Mouse (Mus musculus) forebrain, embryonic 14.5 days (tissue): ENCODE results near the gene Rnf31. TPM values are rescaled to one million over a fixed set of nuclear protein-coding genes. Genes with fewer than 3 reads are reported as not detected.

Experiments used
- ATAC-seq: fragments of 200-750 bp; cut with Nextera tagmentation; 2 replicates; pipeline ENCODE4 v1.8.0; 2017; ENCODE audit warnings: mild to moderate bottlenecking, moderate library complexity
- DNase-seq: peaks from one replicate; pipeline ENCODE4 v3.0.0-alpha.2; 2015; ENCODE audit warnings: low spot score
- H3K27ac ChIP-seq: fragments of 300-500 bp; sonication (generic); 2 replicates; pipeline ENCODE4 v1.5.1; 2014; ENCODE audit warnings: low read depth, mild to moderate bottlenecking, control low read depth, low read length, moderate library complexity
- H3K27me3 ChIP-seq: fragments of 300-500 bp; sonication (generic); replicated peaks from 2 replicates; pipeline ENCODE4 v1.6.1; 2014; ENCODE audit warnings: low read length, control low read depth, mixed read lengths; ENCODE audit not compliant: control insufficient read depth, insufficient read depth
- H3K36me3 ChIP-seq: fragments of 300-500 bp; sonication (generic); 2 replicates; pipeline ENCODE4 v1.6.1; 2014; ENCODE audit warnings: low read length, control low read depth; ENCODE audit not compliant: control insufficient read depth, insufficient read depth
- H3K4me1 ChIP-seq: fragments of 300-500 bp; sonication (generic); 2 replicates; pipeline ENCODE4 v1.6.1; 2014; ENCODE audit warnings: antibody characterized with exemption, low read length, control low read depth; ENCODE audit not compliant: control insufficient read depth, insufficient read depth
- H3K4me2 ChIP-seq: fragments of 300-500 bp; sonication (generic); 2 replicates; pipeline ENCODE4 v1.6.1; 2014; ENCODE audit warnings: mild to moderate bottlenecking, control low read depth, low read length
- H3K4me3 ChIP-seq: fragments of 300-500 bp; sonication (generic); 2 replicates; pipeline ENCODE4 v1.5.1; 2014; ENCODE audit warnings: low read depth, low read length, control low read depth
- H3K9ac ChIP-seq: fragments of 300-500 bp; sonication (generic); 2 replicates; pipeline ENCODE4 v1.6.1; 2014; ENCODE audit warnings: mild to moderate bottlenecking, low read length, control low read depth, moderate library complexity
- H3K9me3 ChIP-seq: fragments of 300-500 bp; sonication (generic); replicated peaks from 2 replicates; pipeline ENCODE4 v1.6.1; 2016; ENCODE audit warnings: low read length, control low read depth, mixed read lengths; ENCODE audit not compliant: control insufficient read depth
- WGBS: fragments of 180-500 bp; shearing (Covaris S2); extraction: QIAGEN DNeasy Blood & Tissue Kit; methylation state at CpG from one replicate; pipeline ENCODE4 v1.1.7; 2014; 5-methylcytosine and 5-hydroxymethylcytosine counted together
- polyA plus RNA-seq: library from polyadenylated mRNA; unstranded; fragments of >200 nt; fragmentation: Nextera tagmentation; extraction: Ambion mirVana; gene quantifications from 2 replicates; pipeline ENCODE4 v1.2.1, GENCODE M21; 2014

Gene Rnf31
- polyA plus RNA-seq, 1 experiment from 2014 or later = 11.0 TPM

- Histone ChIP-seq H3K9ac (peak within 1 kb of the TSS; percentile 94), H3K27me3 (no peaks in the 10 kb centered on the region), H3K4me1 (peaks cover 17% of the 10 kb centered on the region), H3K27ac (peak within 1 kb of the TSS; percentile 95), H3K9me3 (no peaks in the 10 kb centered on the region), H3K36me3 (peaks cover 45% of the 10 kb centered on the region), H3K4me2 (peak within 1 kb of the TSS; percentile 81), H3K4me3 (peak within 1 kb of the TSS; percentile 91)
- WGBS = under 1% methylated on average over 85 of the region's 89 CpGs
- ATAC-seq (peak; percentile 92), DNase-seq (peak; percentile 85)
These were observed 51.8 kb downstream of the Rnf31 start, which contains the start of gene Tm9sf1 for GRCm38 (mm10) chr14:55643060-55643907. Gene Tm9sf1 (minus strand): TSS chr14:55643806.

GRCm38 (mm10) chr14:55644261-55644888 is 52.9 kb downstream of the Rnf31 start:
- ATAC-seq = no peak
- Histone ChIP-seq H3K9ac (peak overlapping the region; percentile 94), H3K4me3 (peak overlapping the region; percentile 91), H3K4me1 (peaks cover 17% of the 10 kb centered on the region), H3K27me3 (no peaks in the 10 kb centered on the region), H3K27ac (no peak overlapping the region), H3K4me2 (peak overlapping the region; percentile 81), H3K9me3 (no peaks in the 10 kb centered on the region), H3K36me3 (peaks cover 34% of the 10 kb centered on the region)
- DNase-seq = no peak
- 31% methylated on average over 17 of the region's 17 CpGs for WGBS

DNA sequence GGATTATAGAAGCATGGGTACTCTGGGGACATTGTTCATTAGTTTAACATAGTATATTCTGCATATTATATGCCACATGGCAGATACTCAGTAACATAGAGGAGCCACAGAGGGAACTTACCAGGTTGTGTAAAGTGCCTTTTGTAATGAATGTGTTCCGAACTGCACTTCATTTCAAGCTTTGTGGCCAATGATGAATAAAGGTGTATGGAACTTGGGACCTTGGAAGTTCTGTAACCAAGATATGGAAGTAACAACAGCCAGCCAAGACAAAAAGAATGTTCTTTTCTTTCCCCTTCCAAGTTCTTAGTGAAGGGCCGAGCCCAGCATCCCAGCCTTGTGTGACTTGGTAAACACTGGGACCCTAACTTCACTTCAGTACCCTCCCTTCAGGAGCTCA is 58.4 kb downstream of the Rnf31 start, which contains the start of gene Tssk4:
Tssk4 (plus strand) TSS at position 301 of the 400 bp plus-strand sequence.
- H3K4me2 ChIP-seq = no peak within 1 kb of the TSS
- H3K4me1 ChIP-seq = peaks cover 1% of the 10 kb centered on the region
- no peaks in the 10 kb centered on the region for H3K9me3 ChIP-seq
- no peak within 1 kb of the TSS for H3K27ac ChIP-seq
- H3K9ac ChIP-seq = no peak within 1 kb of the TSS
- H3K4me3 ChIP-seq = no peak within 1 kb of the TSS
- WGBS = 98% methylated on average over 2 of the region's 2 CpGs
- ATAC-seq (no peak), DNase-seq (no peak)
- no peaks in the 10 kb centered on the region for H3K27me3 ChIP-seq
- peaks cover 10% of the 10 kb centered on the region; the same call in 1 of the 2 replicates for H3K36me3 ChIP-seq

DNA sequence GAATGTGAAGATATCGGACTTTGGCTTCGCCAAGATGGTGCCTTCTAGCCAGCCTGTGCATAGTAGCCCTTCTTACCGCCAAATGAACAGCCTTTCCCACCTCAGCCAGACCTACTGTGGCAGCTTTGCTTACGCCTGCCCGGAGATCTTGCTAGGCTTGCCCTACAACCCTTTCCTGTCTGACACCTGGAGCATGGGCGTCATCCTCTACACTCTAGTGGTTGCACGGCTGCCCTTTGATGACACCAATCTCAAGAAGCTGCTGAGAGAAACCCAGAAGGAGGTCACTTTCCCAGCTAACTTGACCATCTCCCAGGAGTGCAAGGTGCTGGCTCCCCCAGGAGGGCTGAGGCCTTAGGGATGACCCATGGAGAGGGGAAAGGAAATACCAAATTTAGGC is 60.0 kb downstream of the Rnf31 start:
- no peaks in the 10 kb centered on the region for H3K9me3 ChIP-seq
- H3K4me3 ChIP-seq = no peak overlapping the region
- H3K36me3 ChIP-seq = peaks cover 5% of the 10 kb centered on the region; the same call in 1 of the 2 replicates
- H3K27ac ChIP-seq = no peak overlapping the region
- DNase-seq (no peak), ATAC-seq (no peak)
- no peaks in the 10 kb centered on the region for H3K27me3 ChIP-seq
- H3K4me1 ChIP-seq = no peaks in the 10 kb centered on the region
- H3K4me2 ChIP-seq = no peak overlapping the region
- H3K9ac ChIP-seq = no peak overlapping the region
- 90% methylated on average over 7 of the region's 7 CpGs for WGBS

Other genes with a start within 250 kb of the Rnf31 start
- gene Dhrs4, start 113.0 kb upstream of the Rnf31 start, polyA plus RNA-seq = 26.8 and 31.1 TPM in 2 replicates
- gene Carmil3, start 101.1 kb upstream of the Rnf31 start, polyA plus RNA-seq = 21.9 and 26.5 TPM in 2 replicates
- 4.5 and 7.4 TPM in 2 replicates for gene Cpne6, start 81.3 kb upstream of the Rnf31 start, polyA plus RNA-seq
- not detected in 2 replicates for gene Nrl, start 66.7 kb upstream of the Rnf31 start, polyA plus RNA-seq
- 10.7 and 11.6 TPM in 2 replicates for gene Pck2, start 51.4 kb upstream of the Rnf31 start, polyA plus RNA-seq
- 130 and 137 TPM in 2 replicates for gene Dcaf11, start 31.7 kb upstream of the Rnf31 start, polyA plus RNA-seq
- gene A730061H03Rik, start 31.3 kb upstream of the Rnf31 start, polyA plus RNA-seq = not detected in 2 replicates
- not detected in 2 replicates for gene Fitm1, start 16.1 kb upstream of the Rnf31 start, polyA plus RNA-seq
- 192 and 204 TPM in 2 replicates for gene Psme1, start 13.6 kb upstream of the Rnf31 start, polyA plus RNA-seq
- gene Emc9, start 6.4 kb upstream of the Rnf31 start, polyA plus RNA-seq = 13.9 and 17.6 TPM in 2 replicates
- gene Psme2, start 595 bp upstream of the Rnf31 start, polyA plus RNA-seq = 206 and 213 TPM in 2 replicates
- gene Irf9, start 11.9 kb downstream of the Rnf31 start, polyA plus RNA-seq = 6.3 and 6.9 TPM in 2 replicates
- 6.5 and 7.0 TPM in 2 replicates for gene Rec8, start 26.3 kb downstream of the Rnf31 start, polyA plus RNA-seq
- gene Ipo4, start 44.2 kb downstream of the Rnf31 start, polyA plus RNA-seq = 80.8 and 82.5 TPM in 2 replicates
- 1.8 and 3.4 TPM in 2 replicates for gene Gm49378, start 46.2 kb downstream of the Rnf31 start, polyA plus RNA-seq
- 56.5 and 57.5 TPM in 2 replicates for gene Tm9sf1, start 52.1 kb downstream of the Rnf31 start, polyA plus RNA-seq
- gene Tssk4, start 58.5 kb downstream of the Rnf31 start, polyA plus RNA-seq = 0.17 and 0.20 TPM in 2 replicates
- 62.7 and 64.4 TPM in 2 replicates for gene Mdp1, start 68.8 kb downstream of the Rnf31 start, polyA plus RNA-seq
- 48.7 and 49.6 TPM in 2 replicates for gene Gmpr2, start 80.2 kb downstream of the Rnf31 start, polyA plus RNA-seq
- gene Nedd8, start 80.4 kb downstream of the Rnf31 start, polyA plus RNA-seq = 622 and 707 TPM in 2 replicates
- 30.6 and 37.5 TPM in 2 replicates for gene Tinf2, start 90.1 kb downstream of the Rnf31 start, polyA plus RNA-seq
- 0.10 and 0.12 TPM in 2 replicates for gene Tgm1, start 122.2 kb downstream of the Rnf31 start, polyA plus RNA-seq
- gene Rabggta, start 130.6 kb downstream of the Rnf31 start, polyA plus RNA-seq = 34.2 and 38.3 TPM in 2 replicates
- 83.8 and 84.4 TPM in 2 replicates for gene Dhrs1, start 154.0 kb downstream of the Rnf31 start, polyA plus RNA-seq
- 36.3 and 36.6 TPM in 2 replicates for gene Nop9, start 154.0 kb downstream of the Rnf31 start, polyA plus RNA-seq
- 0.14 TPM in 1 of 2 replicates, not detected in the other for gene Cideb, start 166.8 kb downstream of the Rnf31 start, polyA plus RNA-seq
- 0.07 and 0.14 TPM in 2 replicates for gene Ltb4r2, start 169.7 kb downstream of the Rnf31 start, polyA plus RNA-seq
- 0.28 TPM in 1 of 2 replicates, not detected in the other for gene Ltb4r1, start 174.3 kb downstream of the Rnf31 start, polyA plus RNA-seq
- gene Adcy4, start 192.4 kb downstream of the Rnf31 start, polyA plus RNA-seq = 1.9 and 3.3 TPM in 2 replicates
- 2.4 and 4.1 TPM in 2 replicates for gene Ripk3, start 197.2 kb downstream of the Rnf31 start, polyA plus RNA-seq
- gene Nfatc4, start 231.4 kb downstream of the Rnf31 start, polyA plus RNA-seq = 8.3 and 9.1 TPM in 2 replicates